Mouse (Mus musculus) mature B cell (primary cell): ENCODE results near the gene Usf1.

Experiments used
- in situ Hi-C: fragments of 300-500 bp; cut with MboI; formaldehyde crosslinking; loops from 2 replicates; pipeline ENCODE4 v1.14.3; 2019

Gene Usf1

DNA sequence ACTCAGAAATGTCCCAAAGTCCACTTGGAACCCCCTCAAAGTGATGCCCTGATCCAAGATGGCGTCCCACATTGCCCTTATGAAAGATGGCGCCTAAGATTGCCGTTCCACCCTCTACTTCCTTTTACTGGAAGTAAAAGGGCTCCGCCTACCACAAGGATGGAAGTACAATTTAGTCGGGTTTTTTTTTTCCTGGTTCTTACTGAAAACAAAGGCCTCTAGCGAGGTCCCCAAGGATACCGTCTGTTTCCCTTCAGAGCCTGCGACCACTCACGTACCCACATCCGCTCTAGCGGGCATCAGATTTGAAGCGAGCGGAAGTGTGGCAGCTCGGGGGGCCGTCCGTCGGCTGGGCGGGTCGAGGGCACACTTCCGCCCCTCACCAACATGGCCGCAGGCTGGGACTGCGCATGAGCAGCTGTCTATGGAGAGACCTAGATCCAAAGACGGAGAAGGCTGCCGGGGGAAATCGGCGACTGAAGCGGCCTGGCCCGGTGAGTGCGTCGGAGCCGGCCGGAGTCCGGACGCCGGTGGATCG is at the start of gene Usf1:
Usf1 (plus strand) TSS at position 367 of the 538 bp plus-strand sequence.
- in situ Hi-C loops, result no loop called here

DNA sequence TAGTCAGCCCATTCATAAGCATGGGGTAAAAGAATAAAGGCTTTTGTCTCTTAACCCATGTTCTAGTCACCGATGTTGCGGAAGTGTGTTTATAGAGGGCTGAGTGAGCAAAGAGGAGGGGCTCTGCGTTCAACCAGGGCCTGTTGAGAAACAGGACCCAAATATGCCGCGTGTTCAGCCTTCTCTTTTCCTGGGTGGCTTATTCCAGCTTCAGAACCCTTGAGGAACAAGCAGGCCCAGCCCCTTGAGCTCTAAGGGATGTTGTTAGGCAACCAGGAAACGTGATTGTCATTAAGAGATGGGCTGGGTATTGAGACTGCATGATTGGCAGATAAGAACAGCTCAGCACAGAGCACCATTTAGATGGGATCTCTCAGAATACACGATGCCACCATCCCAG is 45.2 kb upstream of the Usf1 start:
- in situ Hi-C loops, result loop anchor here (10.0 kb wide), 2 partner anchors 109 to 199 kb away; no protein-coding TSS in a partner anchor

DNA sequence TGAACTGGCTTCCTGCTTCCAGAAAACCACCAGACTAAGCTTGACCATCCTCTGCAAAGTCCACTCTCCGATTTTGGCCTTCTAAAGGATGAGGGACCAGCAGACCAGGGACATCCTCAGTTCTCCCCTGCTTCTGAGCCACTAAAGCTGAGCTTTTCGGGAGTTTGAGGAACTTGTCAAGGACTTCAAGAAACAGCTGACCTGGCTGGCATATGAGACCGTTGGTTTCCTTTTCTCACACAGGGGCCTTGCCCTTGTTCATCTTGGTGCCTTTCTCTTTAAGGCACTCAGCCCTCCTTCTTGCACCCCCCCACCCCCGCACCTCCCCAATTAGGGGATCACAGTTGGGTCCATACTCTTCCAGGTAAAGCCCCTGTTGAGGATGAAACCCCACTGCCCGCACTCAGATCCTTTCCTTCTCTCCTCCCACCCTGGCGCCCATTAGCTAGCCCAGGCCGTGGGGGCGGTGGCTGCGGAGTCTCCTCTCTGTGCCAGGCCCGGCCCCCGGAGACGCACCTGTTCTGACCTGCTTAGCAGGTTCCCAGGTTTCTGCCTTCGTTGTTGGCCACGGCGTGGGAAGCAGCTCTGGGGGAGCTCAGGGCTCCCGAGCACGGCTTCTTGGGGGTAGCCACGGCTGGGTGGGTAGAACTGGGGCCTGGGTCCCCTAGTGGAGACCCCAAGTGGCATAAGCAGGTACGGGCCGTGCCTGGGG is 41.1 kb upstream of the Usf1 start, which contains the start of gene Nectin4:
Nectin4 (plus strand) TSS at position 255 of the 712 bp plus-strand sequence.
- in situ Hi-C loops, result loop anchor here (10.0 kb wide), 2 partner anchors 105 to 195 kb away; no protein-coding TSS in a partner anchor

DNA sequence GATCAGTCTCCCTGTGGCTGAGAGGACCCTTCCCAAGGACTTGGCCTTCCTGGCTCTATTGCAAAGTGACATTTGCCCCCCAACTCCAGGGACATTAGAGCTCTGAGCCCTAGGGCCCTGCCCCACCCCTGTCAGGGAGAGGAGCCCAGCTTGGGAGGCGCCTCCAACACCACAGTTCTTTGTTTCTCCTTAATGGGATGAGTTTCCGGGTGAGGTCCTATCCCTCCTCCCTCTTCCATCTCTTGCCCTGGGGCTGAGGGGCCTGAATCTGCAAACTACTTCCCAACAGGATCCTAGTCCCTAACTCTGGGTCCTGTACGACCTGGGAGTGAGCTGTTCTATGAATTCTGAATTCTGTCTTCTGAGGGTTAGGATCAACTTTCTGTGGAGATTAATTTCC is 38.2 kb upstream of the Usf1 start:
- in situ Hi-C loops, result no loop called here

DNA sequence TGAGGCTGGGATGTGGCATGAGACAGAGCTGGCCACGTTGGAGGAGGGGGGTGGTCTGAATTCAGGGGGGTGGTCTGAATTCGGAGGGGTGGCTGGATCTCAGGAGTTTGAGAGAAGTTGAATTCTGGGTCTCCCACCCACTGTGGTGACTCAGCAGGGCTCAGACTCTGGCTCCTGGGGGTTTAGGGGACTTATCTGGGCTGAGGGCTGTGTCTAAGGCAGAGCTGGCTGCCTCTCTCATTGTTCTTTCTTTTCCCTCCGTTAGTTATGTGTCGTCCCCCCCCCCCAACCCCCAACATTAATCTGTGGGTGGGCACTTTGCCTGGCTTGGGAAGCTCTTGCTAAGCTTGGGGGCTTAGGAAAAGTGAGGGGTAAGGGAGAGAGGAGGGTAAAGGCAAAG is 37.2 kb upstream of the Usf1 start:
- in situ Hi-C loops, result no loop called here

DNA sequence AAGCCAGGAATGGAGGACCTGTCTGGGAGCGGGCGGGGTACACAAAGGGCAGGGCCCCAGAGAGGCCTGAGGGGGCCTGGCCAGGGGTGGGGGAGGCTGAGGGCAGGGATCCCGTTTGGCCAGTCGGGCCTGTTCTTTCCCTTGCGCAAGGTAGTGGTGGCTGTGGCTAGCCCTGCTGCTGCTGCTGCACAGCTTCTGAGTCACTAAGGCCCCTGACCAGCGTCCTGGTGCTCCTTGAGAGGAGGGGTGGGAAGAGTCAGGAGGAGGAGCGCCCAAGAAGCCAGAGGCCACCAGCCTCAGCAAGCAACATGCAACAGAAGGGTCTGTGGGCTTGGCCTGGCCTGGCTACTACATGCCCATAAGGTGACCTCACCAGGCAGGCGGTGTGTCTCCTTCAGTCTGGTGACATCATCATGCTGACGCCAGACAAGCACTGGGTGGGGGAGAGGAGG is 35.4 kb upstream of the Usf1 start:
- in situ Hi-C loops, result no loop called here

GRCm38 (mm10) chr1:171378298-171378697 is 32.8 kb upstream of the Usf1 start:
- in situ Hi-C loops, result no loop called here

DNA sequence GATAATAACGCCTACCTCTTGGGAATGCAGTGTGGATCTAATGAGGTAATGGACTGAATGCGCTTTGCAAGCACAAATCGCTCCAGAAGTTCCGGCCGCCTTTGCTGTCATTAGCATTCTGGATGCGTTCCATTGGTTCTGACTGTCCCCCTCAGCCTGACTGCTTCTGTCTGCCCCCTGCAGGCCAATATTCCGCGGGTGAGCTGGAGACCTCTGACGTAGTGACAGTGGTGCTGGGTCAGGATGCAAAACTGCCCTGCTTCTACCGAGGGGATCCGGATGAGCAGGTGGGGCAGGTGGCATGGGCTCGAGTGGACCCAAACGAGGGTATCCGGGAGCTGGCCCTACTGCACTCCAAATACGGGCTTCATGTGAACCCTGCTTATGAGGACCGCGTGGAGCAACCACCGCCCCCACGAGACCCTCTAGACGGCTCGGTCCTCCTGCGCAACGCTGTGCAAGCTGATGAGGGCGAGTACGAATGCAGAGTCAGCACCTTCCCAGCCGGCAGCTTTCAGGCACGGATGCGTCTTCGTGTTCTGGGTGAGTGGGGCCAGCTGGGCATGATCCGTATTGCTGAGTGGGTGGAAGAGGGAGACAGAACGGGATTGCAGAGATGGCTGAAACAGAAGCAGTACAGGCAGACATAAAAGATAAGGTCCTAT is 31.0 kb upstream of the Usf1 start:
- in situ Hi-C loops, result no loop called here

- in situ Hi-C loops, result no loop called here
Measured at GRCm38 (mm10) chr1:171382096-171382620, 29.0 kb upstream of the Usf1 start.

- in situ Hi-C loops, result no loop called here
Measured at GRCm38 (mm10) chr1:171384361-171384760, 26.8 kb upstream of the Usf1 start.

DNA sequence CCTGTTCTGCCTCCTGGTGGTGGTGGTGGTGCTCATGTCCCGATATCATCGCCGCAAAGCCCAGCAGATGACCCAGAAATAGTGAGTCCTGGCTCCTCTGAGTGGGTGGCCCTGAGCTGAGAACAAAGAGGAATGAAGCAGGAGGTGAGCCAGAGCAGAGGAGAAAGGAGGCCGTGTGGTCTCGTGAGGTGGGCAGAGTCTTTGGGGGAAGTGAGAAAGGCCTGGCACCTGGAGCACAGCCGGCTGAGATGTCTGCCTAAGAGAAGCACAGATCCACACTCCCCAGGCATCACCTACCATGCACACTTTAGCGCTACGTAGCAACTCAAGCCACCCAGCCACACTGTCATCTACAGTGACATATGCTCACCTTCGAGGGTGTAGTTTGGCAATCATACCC is 25.9 kb upstream of the Usf1 start:
- in situ Hi-C loops, result no loop called here

GRCm38 (mm10) chr1:171387099-171387498 is 24.0 kb upstream of the Usf1 start:
- in situ Hi-C loops, result no loop called here

DNA sequence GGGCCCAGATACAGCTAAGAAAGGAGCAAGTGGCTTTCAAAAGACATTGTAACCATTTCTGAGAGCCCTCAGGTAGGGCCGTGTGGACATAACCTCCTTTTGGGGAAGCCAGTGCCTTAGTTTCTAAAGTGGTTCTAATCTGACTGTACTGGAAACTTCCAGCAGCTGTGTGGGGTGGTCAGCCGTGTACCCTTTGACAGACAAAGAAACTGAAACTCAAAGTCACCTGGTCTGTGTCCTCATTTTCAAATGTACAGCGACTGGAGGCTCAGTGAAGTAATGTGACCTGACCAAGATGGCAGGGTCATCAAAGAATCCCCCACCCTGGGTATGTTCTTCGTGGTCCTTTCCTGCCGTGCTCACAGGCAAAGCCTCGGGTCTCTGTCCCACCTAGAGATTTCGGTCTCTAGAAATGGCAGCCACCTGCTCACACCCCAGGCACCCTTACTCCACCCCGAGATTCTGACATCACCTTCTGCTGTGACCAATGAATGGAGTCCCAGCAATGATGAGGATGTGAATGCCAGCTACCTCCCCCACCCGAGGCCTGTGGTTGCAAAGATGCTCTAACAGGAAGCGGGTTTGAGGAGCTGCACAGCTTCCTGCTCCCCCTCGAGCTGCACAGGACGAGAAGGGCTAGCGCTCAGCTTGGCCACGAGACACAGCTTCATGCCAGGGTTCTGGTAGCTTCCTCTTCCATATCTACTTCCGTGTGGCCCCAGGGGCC is 22.6 kb upstream of the Usf1 start, which contains the start of gene Arhgap30:
Arhgap30 (plus strand) TSS at position 579 of the 727 bp plus-strand sequence.
- in situ Hi-C loops, result no loop called here

GRCm38 (mm10) chr1:171390101-171390500 is 21.0 kb upstream of the Usf1 start:
- in situ Hi-C loops, result no loop called here

- in situ Hi-C loops, result no loop called here
Measured at GRCm38 (mm10) chr1:171401821-171402220, 9.3 kb upstream of the Usf1 start.

DNA sequence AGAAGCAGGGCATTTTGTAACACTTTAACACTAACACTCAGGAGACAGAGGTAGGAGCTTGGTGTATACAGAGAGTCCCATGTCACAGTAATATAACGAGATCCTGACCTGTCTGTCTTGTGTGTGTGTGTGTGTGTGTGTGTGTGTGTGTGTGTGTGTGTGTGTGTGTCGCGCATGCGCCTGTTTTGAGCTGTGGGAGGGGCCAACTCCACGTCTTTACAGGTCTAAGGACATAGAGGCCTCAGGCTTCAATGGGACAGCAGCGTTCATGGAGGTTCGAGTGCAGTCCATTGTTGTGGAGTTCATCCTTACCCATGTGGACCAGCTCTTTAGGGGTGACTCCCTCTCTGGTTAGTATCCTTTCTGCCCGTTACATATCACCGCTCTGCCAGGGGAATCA is 8.1 kb upstream of the Usf1 start:
- in situ Hi-C loops, result no loop called here

DNA sequence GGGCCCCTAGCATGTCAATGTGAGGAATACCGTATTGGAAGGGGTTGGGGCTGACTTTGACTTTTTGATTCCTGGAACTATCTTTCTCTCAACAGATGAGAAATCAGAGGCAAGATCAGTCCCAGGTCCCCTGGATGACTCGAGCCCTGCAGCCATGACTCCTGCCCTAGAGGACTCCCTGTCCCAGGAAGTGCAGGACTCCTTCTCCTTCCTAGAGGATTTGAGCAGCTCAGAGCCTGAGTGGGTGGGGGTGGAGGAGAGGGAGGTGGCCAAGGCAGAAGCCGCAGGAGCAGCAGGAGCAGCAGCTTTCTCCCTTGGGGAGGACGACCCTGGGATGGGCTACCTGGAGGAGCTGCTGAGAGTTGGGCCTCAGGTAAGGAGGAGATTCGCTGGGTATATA is 3.9 kb upstream of the Usf1 start:
- in situ Hi-C loops, result no loop called here

- in situ Hi-C loops, result no loop called here
Measured at GRCm38 (mm10) chr1:171410231-171410630, 882 bp upstream of the Usf1 start.

- in situ Hi-C loops, result no loop called here
Measured at GRCm38 (mm10) chr1:171411492-171411941, 404 bp downstream of the Usf1 start.

- in situ Hi-C loops, result no loop called here
Measured at GRCm38 (mm10) chr1:171412001-171412441, 908 bp downstream of the Usf1 start.

DNA sequence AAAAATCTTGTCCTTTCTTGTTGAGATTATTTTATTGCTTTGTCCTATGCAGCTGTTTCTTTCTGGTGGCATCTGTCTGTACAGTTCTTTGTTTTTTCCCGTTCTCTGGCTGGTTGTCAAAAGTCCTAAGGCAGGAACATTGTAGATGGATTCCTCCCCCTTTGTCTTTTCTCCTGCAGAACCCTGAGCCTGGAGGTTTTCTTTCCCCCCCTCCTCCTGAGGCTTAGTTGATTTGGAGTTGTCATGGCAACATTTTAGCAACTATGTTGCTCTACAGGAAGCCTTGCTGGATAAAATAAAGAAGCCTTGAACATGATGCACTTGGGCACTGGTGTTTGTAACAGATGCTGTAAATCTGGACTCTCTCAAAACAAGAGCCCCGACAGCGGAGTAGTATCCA is 1.3 kb downstream of the Usf1 start:
- in situ Hi-C loops, result no loop called here

- in situ Hi-C loops, result no loop called here
Measured at GRCm38 (mm10) chr1:171413608-171414007, 2.5 kb downstream of the Usf1 start.
